Mouse (Mus musculus) intestine, embryonic 14.5 days (tissue): Measurements from ENCODE around the gene Spta1. TPM values are rescaled to one million over a fixed set of nuclear protein-coding genes. Genes with fewer than 3 reads are reported as not detected.

Experiments used
- polyA plus RNA-seq: library from polyadenylated mRNA; unstranded; fragments of >200 nt; fragmentation: Nextera tagmentation; extraction: Ambion mirVana; gene quantifications from 2 replicates; pipeline ENCODE4 v1.2.1, GENCODE M21; 2014

The Spta1 gene
- polyA plus RNA-seq, 1 experiment from 2014 or later: 0.68 TPM

Other genes with a start within 250 kb of the Spta1 start
- gene Mndal, start 230.3 kb upstream of the Spta1 start, polyA plus RNA-seq: 2.0 and 3.0 TPM in 2 replicates
- gene Ifi203, start 230.1 kb upstream of the Spta1 start, polyA plus RNA-seq: 1.3 and 1.5 TPM in 2 replicates
- not detected in 2 replicates for gene Ifi202b, start 190.0 kb upstream of the Spta1 start, polyA plus RNA-seq
- gene Ifi205, start 141.0 kb upstream of the Spta1 start, polyA plus RNA-seq: 0.69 and 0.88 TPM in 2 replicates
- gene Olfr433, start 132.1 kb upstream of the Spta1 start, polyA plus RNA-seq: 0.07 and 0.08 TPM in 2 replicates
- not detected in 2 replicates for gene Olfr432, start 123.6 kb upstream of the Spta1 start, polyA plus RNA-seq
- not detected in 2 replicates for gene Olfr430, start 106.2 kb upstream of the Spta1 start, polyA plus RNA-seq
- not detected in 2 replicates for gene Olfr429, start 88.4 kb upstream of the Spta1 start, polyA plus RNA-seq
- gene Olfr427, start 75.9 kb upstream of the Spta1 start, polyA plus RNA-seq: not detected in 2 replicates
- not detected in 2 replicates for gene Olfr231, start 51.6 kb upstream of the Spta1 start, polyA plus RNA-seq
- not detected in 2 replicates for gene Olfr424, start 41.3 kb upstream of the Spta1 start, polyA plus RNA-seq
- not detected in 2 replicates for gene Olfr420, start 17.1 kb upstream of the Spta1 start, polyA plus RNA-seq
- gene Olfr419, start 79.3 kb downstream of the Spta1 start, polyA plus RNA-seq: not detected in 2 replicates
- 0.23 TPM in 1 of 2 replicates, not detected in the other for gene Mptx1, start 157.7 kb downstream of the Spta1 start, polyA plus RNA-seq
- gene Olfr417, start 192.3 kb downstream of the Spta1 start, polyA plus RNA-seq: not detected in 2 replicates
- not detected in 2 replicates for gene Olfr248, start 218.3 kb downstream of the Spta1 start, polyA plus RNA-seq